Mouse (Mus musculus): Measurements from ENCODE around the gene Plbd2.
"Not testable (repeated sequence)": the region's sequence is repeated elsewhere in the genome, so short reads cannot be mapped to it uniquely, and the experiment has no call there.

Gene Plbd2

DNA sequence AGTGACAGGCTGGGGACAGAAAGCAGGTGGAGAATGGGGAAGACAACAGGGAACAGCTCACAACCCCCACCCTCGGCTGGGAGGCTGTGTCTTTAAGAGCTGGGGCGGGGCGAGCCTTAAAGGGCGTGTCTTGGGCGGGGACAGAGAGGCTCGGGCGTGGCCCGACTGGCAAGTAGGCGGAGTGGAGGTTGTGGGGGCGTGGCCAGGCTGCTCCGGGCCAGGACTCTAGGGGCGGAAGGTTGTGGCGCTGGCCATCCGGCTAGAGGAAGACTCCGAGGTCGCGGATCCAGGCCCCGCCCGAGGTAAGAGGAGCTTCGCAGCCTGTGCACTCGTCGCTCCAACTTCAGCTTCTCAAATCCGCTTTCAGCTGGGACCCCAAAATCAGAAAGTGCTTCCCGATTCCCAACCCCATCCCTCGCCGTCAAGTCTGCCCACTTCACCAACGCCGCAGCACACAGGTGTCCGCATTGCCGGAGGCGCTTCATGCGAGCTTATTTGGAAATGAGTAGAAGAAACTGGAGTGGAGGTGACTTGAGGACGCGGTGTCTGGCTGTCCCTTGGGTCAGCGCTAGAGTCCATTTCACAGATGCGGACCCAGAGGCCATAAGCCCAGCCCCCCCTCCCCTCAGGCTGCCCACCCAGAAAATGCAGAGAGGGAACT is 7.7 kb upstream of the Plbd2 start, which contains the start of gene Slc8b1:
TSS of gene Slc8b1 (plus strand) at position 187 of the 661 bp plus-strand sequence.
- no peak for DNase-seq (ENCODE audit: low read depth)

DNA sequence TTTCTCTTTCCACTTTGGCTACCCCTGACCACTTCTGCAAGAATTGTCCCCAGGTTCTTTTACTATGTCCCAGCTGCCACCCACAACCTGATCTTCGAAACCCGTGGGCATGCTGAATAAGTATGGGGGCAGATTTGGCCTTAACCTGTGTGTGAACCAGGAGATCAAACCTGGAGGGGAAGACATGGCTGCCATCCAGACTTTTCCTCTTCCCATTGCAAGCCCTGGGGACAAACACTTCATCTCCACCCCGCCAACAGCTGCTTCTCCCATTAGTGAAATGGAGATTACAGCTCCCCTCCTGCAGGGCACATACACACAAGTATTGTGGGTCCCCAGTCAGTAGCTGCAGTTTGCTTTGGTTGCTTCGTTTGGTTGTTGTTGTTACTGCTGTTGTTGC is 3.9 kb upstream of the Plbd2 start:
- no peak for DNase-seq (ENCODE audit: low read depth)

- no peak for DNase-seq (ENCODE audit: low read depth)
Observed at GRCm38 (mm10) chr5:120506490-120506889, 3.1 kb upstream of the Plbd2 start.

- DNase-seq (ENCODE audit: low read depth): no peak
Observed at GRCm38 (mm10) chr5:120505781-120506180, 2.4 kb upstream of the Plbd2 start.

DNA sequence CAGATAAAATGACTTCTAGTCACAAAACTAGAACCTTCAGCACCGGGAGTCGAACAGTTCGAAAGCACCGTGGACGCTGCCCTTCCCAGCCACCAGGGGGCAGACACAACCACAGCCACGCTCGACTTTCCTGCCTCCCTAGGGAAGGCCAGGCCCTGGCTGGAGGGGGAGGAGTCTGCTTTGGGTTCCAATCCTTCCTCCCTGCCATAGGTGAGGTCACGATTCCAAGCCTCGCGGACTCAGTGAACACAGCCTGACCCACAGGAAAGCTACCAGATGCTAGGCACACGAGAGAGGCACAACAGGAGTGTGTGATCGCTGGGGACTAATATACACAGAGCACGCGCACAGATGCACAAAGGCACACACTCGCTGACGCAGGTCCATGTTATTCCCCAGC is 1.9 kb upstream of the Plbd2 start:
- DNase-seq (ENCODE audit: low read depth): no peak

DNA sequence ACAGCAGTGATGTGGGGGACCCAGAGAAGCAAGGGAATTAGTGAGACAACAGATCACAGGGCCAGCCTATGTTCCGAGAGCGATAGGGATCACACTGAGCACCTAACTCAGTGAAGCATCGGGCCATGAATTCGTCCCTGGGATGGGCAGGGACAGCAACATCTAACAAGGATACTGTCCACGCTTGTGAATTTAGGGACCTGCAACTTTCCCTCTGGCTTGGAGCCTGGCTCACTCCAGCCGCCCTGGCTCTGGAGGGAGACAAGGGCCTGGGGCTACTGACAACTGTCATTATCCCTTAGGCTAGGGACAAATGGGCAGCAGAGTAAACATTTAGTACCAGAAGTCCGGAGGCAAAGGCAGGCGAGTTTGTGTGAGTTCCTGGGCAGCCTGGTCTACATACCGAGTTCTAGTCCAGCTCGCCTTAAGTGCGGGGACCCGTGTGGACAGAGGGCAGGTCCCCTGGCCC is 716 bp downstream of the Plbd2 start:
- no peak for DNase-seq (ENCODE audit: low read depth)

DNA sequence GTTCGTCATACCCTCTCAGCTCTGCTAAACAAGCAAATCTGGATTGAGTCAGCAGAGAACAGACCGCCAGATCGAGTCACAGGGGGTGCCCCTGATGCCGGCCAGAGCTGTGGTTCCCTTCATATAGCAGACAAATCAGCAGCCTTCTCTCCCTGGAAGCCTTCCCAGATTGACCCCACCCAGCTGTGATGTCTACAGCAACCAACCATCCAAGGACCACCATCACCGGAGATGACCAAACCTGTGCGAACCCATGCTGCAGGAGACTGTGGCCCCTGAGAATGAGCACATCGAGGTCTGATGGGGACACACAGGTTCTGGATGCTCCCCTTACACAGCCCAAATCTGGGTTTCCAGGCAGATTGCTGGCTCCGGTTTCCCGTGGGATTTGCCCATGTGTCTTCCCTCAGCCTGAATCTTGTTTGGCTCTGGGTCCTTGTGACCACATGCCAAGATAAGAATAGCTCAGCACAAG is 1.2 kb downstream of the Plbd2 start:
- DNase-seq (ENCODE audit: low read depth): no peak

- DNase-seq (ENCODE audit: low read depth): not testable (repeated sequence)
Observed at GRCm38 (mm10) chr5:120500609-120501008, 2.8 kb downstream of the Plbd2 start.

GRCm38 (mm10) chr5:120499202-120499601 is 4.2 kb downstream of the Plbd2 start:
- DNase-seq (ENCODE audit: low read depth): no peak

DNA sequence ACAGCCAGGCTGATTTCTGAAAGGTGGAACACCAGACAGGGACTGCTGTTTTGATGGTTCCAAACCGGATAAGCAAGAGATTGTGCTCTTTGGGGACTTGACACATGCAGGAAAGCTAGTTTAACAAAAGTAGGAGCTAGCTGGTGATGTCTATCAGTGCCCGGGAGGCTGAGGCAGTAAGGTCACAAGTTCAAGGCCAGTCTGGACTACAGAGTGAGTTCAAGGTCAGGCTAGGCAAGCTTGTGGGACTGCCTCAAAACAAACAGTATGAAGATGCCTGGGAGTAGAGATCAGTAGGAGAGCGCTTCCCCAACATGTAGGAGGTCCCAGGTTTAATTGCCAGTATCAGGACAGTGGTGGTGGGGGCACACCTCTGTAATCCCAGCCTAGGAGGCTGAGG is 6.4 kb downstream of the Plbd2 start:
- no peak for DNase-seq (ENCODE audit: low read depth)

- no peak for DNase-seq (ENCODE audit: low read depth)
Observed at GRCm38 (mm10) chr5:120495703-120496226, 7.7 kb downstream of the Plbd2 start.

DNA sequence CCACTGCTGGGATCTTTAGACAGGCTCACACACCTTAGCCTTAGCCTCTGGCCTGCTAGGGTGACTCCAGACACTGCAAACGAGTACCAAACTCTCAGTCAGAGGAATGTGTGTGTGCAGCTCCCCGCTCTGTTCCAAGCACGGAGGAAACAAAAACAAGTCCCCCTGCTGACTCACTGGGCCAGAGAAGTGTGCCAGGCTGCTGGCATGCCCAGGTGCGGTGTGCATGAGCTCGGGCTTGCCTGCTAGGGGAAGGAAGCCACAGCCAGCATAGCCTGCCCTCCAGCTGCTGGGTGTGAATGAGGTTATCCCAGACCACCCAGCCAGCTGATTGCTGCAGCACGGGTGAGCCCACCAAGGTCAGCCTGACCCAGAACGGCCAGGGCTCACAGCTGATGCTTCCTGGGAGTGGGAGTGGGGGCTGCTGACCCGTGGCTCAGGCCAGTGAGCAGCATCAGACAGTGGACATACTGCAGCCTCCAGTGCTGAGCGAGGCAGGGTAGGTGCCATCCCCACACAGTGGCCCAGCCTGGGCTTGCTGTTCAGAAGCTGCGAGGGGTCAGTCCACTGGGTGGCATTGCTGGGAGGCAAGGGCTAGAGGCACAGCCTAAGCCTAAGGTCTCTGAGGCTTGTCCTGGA is 8.2 kb downstream of the Plbd2 start:
- no peak for DNase-seq (ENCODE audit: low read depth)

- no peak for DNase-seq (ENCODE audit: low read depth)
Observed at GRCm38 (mm10) chr5:120493873-120494395, 9.5 kb downstream of the Plbd2 start.

DNA sequence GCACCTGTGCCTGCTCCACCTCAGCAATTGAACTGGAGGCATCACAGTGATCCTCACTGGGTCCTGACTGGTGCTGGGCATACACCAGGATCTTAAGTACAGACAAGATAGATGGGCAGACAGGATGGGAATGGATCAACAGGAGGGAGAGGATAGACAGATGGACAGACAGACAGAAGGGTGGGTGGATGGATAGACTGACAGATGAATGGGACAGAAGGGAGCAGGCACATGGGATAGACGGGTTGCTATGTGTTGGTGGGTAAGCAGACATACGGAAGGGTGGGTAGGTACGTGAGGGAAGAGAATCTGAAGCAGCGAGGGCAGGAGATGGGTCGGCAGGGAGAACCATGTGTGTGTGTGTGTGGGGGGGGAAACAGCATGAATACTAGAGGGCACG is 10.0 kb downstream of the Plbd2 start:
- no peak for DNase-seq (ENCODE audit: low read depth)

- no peak for DNase-seq (ENCODE audit: low read depth)
Observed at GRCm38 (mm10) chr5:120492437-120492836, 11.0 kb downstream of the Plbd2 start.

GRCm38 (mm10) chr5:120490679-120491192 is 12.7 kb downstream of the Plbd2 start:
- DNase-seq (ENCODE audit: low read depth): no peak

DNA sequence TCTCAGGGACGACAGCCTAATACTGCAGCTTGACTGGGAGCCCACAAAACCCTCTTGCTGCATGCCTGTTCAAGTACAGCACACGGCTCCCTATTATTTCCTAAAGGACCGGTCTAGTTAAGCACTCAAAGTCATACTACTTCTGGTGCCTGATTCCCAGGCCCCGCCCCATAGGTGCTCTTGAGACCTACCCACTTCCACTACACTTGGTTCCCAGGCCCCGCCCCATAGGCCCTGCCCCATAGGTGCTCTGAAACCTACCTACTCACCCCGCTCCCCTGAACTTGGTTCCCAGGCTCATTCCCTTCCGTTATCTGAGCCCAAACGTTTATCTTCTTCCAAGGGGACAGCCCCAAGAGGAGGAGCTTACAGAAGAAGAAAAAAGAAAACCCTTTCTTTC is 15.6 kb downstream of the Plbd2 start:
- DNase-seq (ENCODE audit: low read depth): no peak

DNA sequence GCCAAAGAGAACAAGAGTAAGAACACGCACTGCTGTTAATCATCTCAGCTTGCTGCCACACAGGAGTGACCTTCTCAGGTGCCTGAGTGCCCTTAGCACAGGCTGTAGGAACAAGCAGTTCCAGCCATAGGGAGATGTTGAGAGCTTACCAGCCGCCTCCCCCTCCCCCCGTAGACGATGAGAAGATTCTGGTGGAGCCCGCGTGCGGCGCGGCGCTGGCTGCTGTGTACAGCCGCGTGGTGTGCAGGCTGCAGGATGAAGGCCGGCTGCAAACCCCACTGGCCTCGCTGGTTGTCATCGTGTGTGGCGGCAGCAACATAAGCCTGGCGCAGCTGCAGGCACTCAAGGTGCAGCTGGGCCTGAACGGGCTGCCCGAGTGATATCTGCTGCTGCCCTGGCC is 20.0 kb downstream of the Plbd2 start:
- DNase-seq (ENCODE audit: low read depth): no peak

GRCm38 (mm10) chr5:120481205-120481604 is 22.2 kb downstream of the Plbd2 start:
- DNase-seq (ENCODE audit: low read depth): no peak

- DNase-seq (ENCODE audit: low read depth): no peak
Observed at GRCm38 (mm10) chr5:120479538-120479937, 23.9 kb downstream of the Plbd2 start.

DNA sequence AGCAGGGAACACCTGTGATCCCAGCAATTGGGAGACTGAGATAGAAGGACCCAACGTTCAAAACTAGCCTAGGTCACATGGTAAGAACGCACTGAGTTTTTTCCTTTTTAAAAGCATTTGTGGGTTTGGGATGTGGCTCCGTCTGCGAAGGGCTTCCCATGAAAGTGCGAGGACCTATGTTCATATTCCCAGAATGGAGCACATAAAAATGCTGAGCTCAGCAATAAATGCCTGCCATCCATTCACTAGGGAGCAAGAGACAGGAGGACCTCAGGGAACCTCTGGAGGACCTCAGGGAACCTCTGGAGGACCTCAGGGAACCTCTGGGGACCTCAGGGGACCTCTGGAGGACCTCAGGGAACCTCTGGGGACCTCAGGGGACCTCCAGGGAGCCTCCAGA is 25.4 kb downstream of the Plbd2 start:
- no peak for DNase-seq (ENCODE audit: low read depth)

DNA sequence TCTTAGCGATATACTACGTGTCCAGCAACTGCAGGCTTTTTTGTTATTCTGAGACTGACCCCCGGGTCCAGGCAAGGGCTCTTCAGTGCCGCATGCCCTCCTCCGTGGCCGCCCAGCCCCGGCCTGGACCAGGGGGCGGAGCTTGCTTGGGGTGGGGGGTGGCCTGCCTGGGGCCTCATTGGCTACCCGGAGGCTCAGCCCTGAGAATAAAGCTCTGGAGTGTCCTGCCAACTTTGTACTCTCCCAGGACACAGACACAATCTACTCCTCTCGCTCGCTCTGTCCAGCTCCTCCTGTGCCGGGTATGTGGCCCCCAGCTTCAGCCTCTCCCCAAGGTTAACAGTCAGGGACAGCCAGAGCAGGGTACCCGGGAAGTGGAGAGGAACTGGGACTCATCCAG is 27.1 kb downstream of the Plbd2 start, which contains the start of gene Sds:
TSS of gene Sds (plus strand) at position 231 of the 400 bp plus-strand sequence.
- no peak for DNase-seq (ENCODE audit: low read depth)

GRCm38 (mm10) chr5:120475861-120476260 is 27.6 kb downstream of the Plbd2 start:
- no peak for DNase-seq (ENCODE audit: low read depth)

Measured in fibroblast of lung, adult 2 months (primary cell).